Mouse (Mus musculus): Measurements from ENCODE around the gene Foxp1. TPM values are rescaled to one million over a fixed set of nuclear protein-coding genes. Genes with fewer than 3 reads are reported as not detected.

Foxp1 gene
- total RNA-seq, 2 experiments from 2014 or later: 94.3 to 100 TPM

- no peak for DNase-seq (ENCODE audit: low spot score in 2 of 2)
Measured at GRCm38 (mm10) chr6:98980001-98980400, 542.5 kb downstream of the Foxp1 start.

GRCm38 (mm10) chr6:98977806-98978205 is 544.7 kb downstream of the Foxp1 start:
- no peak for DNase-seq (ENCODE audit: low spot score in 2 of 2)

- DNase-seq (ENCODE audit: low spot score in 2 of 2): no peak
Measured at GRCm38 (mm10) chr6:98975918-98976317, 546.6 kb downstream of the Foxp1 start.

GRCm38 (mm10) chr6:98973433-98973832 is 549.1 kb downstream of the Foxp1 start:
- DNase-seq (ENCODE audit: low spot score in 2 of 2): no peak

DNA sequence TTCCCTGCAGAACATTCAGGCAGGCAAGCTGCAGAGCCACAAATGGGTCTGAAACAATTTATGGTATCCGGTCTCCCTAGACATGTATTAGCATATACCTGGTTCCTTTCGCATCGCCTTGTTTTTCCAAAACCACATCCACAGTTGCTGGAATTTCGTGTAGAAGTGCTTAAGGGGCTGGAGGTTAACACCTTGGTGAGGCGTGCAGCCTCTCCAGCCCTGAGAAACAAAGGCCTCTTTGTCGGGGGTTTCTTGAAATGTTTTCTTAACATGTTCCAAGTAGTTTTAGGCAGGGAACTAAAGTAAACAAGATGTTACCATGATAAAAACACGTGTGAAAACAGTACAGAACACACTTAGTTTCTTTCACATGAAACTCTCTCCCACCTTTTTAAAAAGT is 550.1 kb downstream of the Foxp1 start:
- no peak for DNase-seq (ENCODE audit: low spot score in 2 of 2)

DNA sequence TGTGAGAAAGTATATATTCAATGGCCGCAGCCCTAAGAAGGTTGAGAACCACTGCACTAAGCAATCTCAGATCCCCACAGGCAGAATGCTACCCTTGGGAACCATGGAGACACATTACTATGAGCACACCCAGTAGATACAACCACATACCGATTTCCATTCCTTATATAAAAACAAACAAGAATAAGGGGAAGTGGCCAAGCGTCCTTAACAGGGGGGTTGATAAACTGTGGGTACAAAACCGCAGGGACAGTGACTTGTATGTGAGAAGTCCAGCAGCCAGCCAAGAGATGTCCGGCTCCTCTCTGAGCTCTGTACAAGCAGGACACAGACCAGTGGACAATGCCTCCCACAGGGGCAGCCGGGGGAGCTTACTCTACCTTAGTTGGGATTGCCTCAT is 563.2 kb downstream of the Foxp1 start:
- no peak for DNase-seq (ENCODE audit: low spot score in 2 of 2)

DNA sequence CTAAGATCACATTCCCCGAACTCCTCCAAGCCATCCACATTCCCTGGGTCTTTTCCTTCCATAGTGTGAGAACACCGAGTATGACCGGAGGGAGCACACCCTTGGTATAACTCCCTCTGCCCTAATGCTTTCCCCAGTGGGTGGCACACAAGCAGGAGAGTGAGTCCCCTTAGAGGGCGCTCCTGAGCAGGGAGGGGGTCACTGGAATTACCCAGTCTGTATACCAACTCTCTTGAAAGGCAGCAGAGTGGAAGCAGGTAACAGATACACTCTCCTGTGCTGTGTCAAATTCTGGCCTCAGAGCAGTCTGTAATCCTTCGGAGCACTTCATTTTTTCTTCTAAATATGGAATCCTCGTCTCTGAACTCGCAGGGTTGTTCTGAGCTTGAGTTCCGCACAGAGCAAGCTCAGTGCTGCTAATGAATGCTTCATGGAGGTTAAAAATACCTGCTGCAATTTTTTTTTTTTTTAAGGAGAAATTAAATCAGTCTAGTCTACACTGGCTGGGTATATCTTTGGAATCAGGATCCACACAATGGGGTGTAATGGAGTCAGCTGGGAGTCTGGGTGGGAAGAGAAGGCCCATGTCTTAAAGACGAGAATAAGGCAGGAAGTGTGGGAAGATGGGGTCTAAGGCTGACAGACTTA is 565.9 kb downstream of the Foxp1 start:
- no peak for DNase-seq (ENCODE audit: low spot score in 2 of 2)

- no peak for DNase-seq (ENCODE audit: low spot score in 2 of 2)
Measured at GRCm38 (mm10) chr6:98955706-98956105, 566.8 kb downstream of the Foxp1 start.

- DNase-seq (ENCODE audit: low spot score in 2 of 2): no peak
Measured at GRCm38 (mm10) chr6:98954439-98954838, 568.1 kb downstream of the Foxp1 start.

- no peak for DNase-seq (ENCODE audit: low spot score in 2 of 2)
Measured at GRCm38 (mm10) chr6:98949703-98950191, 572.8 kb downstream of the Foxp1 start.

- DNase-seq (ENCODE audit: low spot score in 2 of 2): no peak
Measured at GRCm38 (mm10) chr6:98949286-98949685, 573.2 kb downstream of the Foxp1 start.

- no peak for DNase-seq (ENCODE audit: low spot score in 2 of 2)
Measured at GRCm38 (mm10) chr6:98948153-98949141, 574.1 kb downstream of the Foxp1 start.

DNA sequence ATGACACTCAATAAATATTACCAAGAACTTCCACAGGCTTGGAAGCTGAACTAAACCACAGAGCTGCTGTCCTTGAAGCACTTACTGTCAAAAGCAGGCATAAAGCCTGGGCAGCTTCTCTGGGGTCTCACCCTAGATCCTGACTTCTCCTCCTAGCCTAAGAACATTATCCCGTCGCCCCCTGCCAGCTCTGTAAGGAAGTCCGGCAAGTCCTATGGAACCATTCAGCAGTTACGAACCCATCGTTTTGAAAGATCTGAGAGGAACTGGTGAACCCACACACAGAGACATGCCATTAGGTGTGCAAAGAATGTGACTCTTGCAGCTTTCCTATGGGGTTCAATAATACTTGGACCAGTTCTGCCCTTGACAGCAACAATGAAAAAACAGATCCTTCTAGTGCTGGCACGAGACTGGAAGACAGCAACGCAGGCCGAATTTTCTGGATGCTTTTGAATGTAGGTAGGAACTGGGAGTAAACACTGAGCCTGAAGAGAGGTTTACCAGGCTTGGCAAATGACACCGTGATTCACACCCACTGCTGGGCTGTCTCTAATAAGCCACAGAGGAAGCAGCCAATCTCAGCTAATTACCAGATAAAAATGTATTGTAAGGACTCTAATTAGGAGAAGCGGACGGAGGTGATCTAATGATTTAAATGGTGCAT is 574.9 kb downstream of the Foxp1 start:
- DNase-seq (ENCODE audit: low spot score in 2 of 2): peak in 1 of 2 experiments; percentile 48

- DNase-seq (ENCODE audit: low spot score in 2 of 2): no peak
Measured at GRCm38 (mm10) chr6:98946731-98947130, 575.8 kb downstream of the Foxp1 start.

- no peak for DNase-seq (ENCODE audit: low spot score in 2 of 2)
Measured at GRCm38 (mm10) chr6:98945496-98946412, 576.8 kb downstream of the Foxp1 start.

- no peak for DNase-seq (ENCODE audit: low spot score in 2 of 2)
Measured at GRCm38 (mm10) chr6:98938348-98938747, 584.2 kb downstream of the Foxp1 start.

DNA sequence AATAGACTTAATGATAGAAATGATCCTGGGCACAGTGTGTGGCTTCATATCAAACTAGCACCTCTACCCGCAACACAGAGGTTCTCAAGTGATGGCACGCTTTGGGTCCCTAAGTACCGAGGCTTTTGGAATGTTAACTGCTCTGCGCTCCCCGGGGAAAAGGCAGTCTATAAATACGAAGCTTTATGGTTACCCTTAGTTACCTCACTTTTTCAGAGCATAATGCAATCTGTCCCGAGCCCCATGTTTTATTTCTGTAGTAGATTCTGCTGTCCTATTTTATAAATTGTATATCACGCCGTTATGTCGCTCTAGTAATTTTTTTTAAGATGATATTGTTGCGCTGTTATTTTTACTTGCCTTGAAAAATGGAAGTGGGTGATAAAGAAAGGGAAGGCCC is 585.0 kb downstream of the Foxp1 start:
- DNase-seq (ENCODE audit: low spot score in 2 of 2): no peak

DNA sequence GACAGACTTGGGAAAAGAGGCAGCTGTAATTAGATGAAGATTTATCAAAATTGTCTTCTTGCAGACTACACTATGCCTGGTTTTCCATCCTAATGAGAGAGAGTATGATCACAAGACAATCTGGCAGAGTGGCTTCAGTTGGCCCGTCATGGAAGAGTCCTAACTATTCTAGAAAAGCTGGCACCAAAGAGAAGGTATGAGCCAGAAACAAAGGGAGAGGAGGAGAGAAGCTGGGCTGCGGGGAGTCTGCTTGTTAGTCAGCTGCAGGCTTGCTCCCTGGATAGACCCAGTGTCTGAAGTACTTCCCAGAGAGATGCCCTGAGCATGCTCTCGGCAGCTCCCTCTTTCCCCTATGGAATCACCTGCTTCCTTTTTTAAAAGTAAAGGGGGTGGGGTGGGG is 586.1 kb downstream of the Foxp1 start:
- no peak for DNase-seq (ENCODE audit: low spot score in 2 of 2)

DNA sequence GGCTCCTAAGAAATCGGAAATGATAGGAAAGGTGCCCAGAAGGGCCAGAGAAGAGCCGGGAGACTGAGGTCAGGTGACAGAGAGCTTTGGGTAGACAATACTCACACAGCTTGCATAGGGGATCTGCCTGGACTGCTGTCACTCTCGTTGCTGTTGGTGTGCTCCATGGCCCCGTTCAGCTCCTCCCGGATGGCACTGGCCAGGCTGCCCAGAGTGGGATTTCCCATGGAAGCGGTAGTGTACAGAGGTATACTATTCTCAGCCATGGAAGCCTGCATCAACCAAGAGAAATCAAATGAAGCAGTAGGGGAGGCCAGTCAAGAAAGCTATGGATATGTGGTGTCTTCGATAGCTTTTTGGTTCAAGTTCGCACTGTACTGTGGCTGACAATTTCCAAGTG is 587.4 kb downstream of the Foxp1 start:
- DNase-seq (ENCODE audit: low spot score in 2 of 2): no peak

DNA sequence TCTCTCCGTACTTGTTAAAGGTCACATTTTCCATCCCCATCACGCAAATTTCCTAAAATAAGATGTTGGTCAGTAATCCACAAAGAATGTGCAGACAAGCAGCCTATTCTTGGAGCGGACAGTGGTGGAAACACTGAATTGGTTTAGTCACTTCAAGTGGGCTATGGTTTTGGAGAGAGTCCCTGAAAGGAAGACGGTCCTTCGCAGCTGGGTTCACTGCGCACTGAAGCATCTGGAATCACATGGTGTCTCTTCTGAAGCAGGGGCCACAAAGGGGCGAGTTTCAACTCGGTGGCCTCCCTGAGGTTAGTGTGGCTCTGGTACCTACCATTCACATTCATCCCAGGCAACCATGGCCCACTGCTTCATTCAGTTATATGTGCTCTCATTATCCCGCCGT is 588.1 kb downstream of the Foxp1 start:
- no peak for DNase-seq (ENCODE audit: low spot score in 2 of 2)

Measured in layer of hippocampus, adult 18-20 months (tissue).